Mouse (Mus musculus): Measurements from ENCODE around the gene Lifr. TPM values are rescaled to one million over a fixed set of nuclear protein-coding genes. Genes with fewer than 3 reads are reported as not detected.

Lifr gene
- polyA plus RNA-seq, 1 experiment = 23.5 TPM

DNA sequence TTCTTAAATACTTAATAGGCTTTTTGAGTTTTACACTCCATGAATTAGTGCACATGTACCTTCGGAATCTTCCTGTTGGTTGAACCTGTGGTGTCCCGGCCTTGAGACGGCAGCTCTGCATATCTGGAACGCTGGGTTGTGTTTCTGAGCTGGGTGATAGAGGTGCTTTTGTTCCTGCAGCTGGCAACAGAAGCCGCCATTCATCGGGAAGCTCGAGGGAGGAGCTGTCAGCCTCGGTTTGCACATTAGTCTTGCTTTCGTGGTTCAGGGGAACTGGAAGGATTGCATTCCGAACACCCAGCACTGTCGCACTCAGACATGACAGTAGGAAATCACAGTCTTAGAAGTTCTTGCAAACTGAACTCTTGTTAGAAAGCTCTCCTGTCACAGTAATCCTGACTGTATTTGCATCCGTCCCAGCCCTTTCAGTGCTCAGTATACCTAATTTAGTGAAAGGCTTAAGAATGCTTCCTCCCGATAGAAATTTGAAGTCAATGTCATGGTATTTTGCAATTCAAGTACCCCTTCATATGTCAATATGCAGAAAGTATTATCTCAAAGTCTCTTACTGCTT lies 103.8 kb downstream of the Lifr start:
- no peak for TF ChIP-seq CTCF (IDR thresholded peaks at IDR 0.05; ENCODE audit: borderline replicate concordance, insufficient read depth, low read length)
- no peak for TF ChIP-seq POLR2A (IDR thresholded peaks at IDR 0.05; ENCODE audit: low read depth, low read length)
- Histone ChIP-seq H3K4me3 (ENCODE audit: insufficient read depth, low read length) (no peak overlapping the region), H3K27ac (ENCODE audit: insufficient read depth, low read length) (no peak overlapping the region), H3K4me1 (ENCODE audit: control insufficient read depth, insufficient read depth, low read length) (peaks cover 4% of the 10 kb centered on the region; the same call in 1 of the 2 replicates)

DNA sequence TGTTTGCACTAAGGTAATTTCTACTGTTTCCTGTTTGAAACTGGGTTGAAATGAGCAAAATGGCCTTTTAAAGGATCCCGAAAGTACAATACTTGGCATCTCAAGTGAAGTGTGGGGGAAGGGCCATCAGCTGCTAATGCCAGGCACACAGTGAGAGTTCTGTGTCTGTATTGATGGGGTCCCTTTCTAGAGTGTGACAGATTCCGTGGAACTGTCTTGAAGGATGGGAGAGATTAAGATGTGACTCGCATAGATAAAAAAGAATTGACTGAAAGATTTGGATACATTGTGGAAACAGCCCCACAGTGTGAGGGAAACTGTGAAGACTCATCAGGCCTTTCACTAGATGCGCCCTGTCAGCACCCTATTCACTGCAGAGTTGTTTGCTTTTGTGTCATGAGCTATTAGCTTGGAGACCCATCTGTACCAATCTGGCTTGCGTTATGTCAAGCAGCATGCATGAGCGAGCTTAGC lies 104.4 kb downstream of the Lifr start:
- Histone ChIP-seq H3K4me1 (ENCODE audit: control insufficient read depth, insufficient read depth, low read length) (no peaks in the 10 kb centered on the region), H3K4me3 (ENCODE audit: insufficient read depth, low read length) (no peak overlapping the region), H3K27ac (ENCODE audit: insufficient read depth, low read length) (no peak overlapping the region)
- no peak for TF ChIP-seq POLR2A (IDR thresholded peaks at IDR 0.05; ENCODE audit: low read depth, low read length)
- TF ChIP-seq CTCF (IDR thresholded peaks at IDR 0.05; ENCODE audit: borderline replicate concordance, insufficient read depth, low read length) = no peak

DNA sequence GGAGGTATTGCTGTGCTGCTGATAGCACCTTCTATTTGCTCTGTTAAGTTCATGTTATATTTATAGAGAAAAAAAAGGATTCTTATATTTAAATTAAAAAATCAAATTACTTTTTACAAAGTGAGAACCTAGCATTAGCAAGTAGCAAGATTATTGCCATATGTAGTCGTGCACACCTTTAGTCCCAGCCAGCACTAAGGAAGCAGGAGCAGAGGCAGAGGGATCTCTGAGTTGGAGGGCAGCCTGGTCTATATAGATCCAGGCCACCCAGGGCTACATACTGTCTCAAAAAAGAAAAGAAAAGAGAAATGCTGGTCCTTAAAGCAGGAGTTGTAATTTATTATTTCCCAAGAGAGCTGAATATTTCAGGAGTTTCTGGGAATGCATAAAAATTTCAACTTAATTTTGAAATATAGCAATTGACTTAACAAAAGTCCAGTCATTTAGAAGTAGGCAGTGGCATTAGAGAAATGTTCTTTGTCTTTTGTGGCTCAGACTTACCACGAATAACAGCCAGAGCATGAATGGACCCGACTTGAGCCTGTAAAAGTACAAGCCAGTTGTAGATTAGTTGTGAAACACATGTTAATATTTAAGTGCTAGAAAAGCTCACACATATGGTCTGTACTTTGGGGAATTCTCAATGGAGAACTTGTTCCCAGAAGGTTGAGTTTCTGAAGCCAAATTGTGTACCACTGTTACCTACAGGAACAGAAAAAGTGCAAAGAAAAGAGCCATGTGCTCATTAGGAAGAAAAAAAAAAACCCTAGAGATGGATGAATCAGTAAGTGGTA lies 107.4 kb downstream of the Lifr start:
- H3K27ac ChIP-seq (ENCODE audit: insufficient read depth, low read length) = no peak overlapping the region
- TF ChIP-seq POLR2A (IDR thresholded peaks at IDR 0.05; ENCODE audit: low read depth, low read length) (no peak), CTCF (IDR thresholded peaks at IDR 0.05; ENCODE audit: borderline replicate concordance, insufficient read depth, low read length) (no peak)
- H3K4me1 ChIP-seq (ENCODE audit: control insufficient read depth, insufficient read depth, low read length) = peaks cover 7% of the 10 kb centered on the region
- no peak overlapping the region for H3K4me3 ChIP-seq (ENCODE audit: insufficient read depth, low read length)

DNA sequence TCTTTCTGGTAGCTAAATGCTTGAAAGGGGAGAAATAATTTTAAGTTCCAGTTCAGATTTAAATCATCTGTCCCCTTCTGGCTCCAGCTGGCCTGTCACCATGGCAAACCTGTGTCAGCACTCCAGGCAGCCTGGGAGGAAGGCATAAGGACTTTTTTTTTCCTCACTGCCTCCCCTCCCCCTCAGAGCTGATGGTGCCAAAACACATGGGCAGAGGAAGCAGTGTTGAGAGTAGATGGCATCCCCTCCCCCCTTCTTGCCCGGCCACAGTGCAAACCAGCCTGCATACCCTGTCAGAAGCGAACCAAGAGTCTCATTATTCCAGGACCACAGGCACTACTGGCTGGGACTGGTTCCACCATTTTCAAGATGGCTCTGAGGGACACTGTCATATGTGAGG lies 108.4 kb downstream of the Lifr start:
- no peak overlapping the region for H3K4me3 ChIP-seq (ENCODE audit: insufficient read depth, low read length)
- peaks cover 7% of the 10 kb centered on the region for H3K4me1 ChIP-seq (ENCODE audit: control insufficient read depth, insufficient read depth, low read length)
- no peak for TF ChIP-seq CTCF (IDR thresholded peaks at IDR 0.05; ENCODE audit: borderline replicate concordance, insufficient read depth, low read length)
- no peak for TF ChIP-seq POLR2A (IDR thresholded peaks at IDR 0.05; ENCODE audit: low read depth, low read length)
- H3K27ac ChIP-seq (ENCODE audit: insufficient read depth, low read length) = no peak overlapping the region

DNA sequence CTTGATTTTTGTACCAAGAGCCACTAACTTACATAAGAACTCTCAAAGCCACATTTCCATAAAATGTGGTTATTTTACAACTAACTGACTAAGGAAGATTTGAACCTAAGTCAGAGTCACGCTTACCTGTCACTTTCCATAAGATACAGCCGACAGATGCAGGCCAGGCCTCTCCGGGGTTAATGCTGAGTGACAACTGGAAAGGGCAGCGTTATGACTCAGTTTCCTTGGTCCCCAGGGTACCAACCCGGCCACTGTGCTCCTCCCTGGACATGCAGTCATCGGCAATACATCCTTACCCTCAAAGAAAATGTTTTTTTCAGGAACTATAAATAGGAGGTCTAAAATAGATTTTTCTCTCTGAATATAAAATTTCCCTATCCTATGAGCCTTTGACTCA lies 109.9 kb downstream of the Lifr start:
- peaks cover 7% of the 10 kb centered on the region for H3K4me1 ChIP-seq (ENCODE audit: control insufficient read depth, insufficient read depth, low read length)
- no peak overlapping the region for H3K4me3 ChIP-seq (ENCODE audit: insufficient read depth, low read length)
- TF ChIP-seq CTCF (IDR thresholded peaks at IDR 0.05; ENCODE audit: borderline replicate concordance, insufficient read depth, low read length) = no peak
- no peak for TF ChIP-seq POLR2A (IDR thresholded peaks at IDR 0.05; ENCODE audit: low read depth, low read length)
- H3K27ac ChIP-seq (ENCODE audit: insufficient read depth, low read length) = no peak overlapping the region

DNA sequence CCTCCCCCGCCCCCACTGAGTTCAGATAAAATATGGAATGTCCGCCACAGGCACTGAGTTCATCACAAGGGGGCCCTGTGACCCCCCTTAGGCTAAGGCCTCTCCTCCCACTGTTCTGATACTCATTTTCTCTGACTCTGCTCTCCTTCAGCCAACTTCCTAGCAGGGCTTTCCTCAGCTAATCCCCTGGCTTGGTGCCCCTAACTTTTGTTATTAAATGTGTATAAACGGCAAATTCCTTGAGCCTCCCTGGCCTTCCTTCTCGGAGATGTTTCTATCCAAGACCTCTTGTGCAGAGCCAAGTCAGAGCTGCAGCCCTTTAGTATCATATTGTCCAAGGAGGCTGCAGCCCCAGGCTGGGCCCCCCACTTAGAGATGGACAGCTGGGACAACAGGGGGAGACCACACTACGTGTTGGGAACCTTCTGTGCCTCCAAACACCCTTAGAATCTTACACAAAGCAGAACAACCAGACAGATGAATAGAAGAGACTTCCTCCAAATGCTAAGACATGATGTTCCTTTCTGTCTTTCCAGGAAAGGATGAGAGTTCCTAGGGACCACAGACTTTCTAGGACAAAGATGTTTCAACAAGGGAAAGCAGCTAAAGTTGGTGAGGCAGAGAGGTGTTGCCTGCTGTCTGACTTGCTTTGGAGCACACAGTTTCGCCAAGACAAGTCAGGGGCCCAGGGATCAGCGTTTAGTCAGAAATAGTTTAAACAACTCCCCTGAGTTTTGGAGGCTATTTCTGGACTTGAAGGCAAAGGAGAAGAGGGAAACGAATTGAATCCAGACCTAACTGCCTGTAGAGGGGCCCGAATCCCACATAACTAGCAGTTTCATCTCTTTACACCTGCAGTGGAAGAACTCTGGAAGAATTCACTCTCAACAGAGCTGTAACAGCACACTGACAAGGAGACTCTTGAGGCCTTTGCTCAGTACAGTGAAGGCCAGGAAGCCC lies 111.3 kb downstream of the Lifr start:
- Histone ChIP-seq H3K4me3 (ENCODE audit: insufficient read depth, low read length) (no peak overlapping the region), H3K27ac (ENCODE audit: insufficient read depth, low read length) (no peak overlapping the region), H3K4me1 (ENCODE audit: control insufficient read depth, insufficient read depth, low read length) (peaks cover 7% of the 10 kb centered on the region)
- TF ChIP-seq POLR2A (IDR thresholded peaks at IDR 0.05; ENCODE audit: low read depth, low read length) = no peak
- TF ChIP-seq CTCF (IDR thresholded peaks at IDR 0.05; ENCODE audit: borderline replicate concordance, insufficient read depth, low read length) = no peak

DNA sequence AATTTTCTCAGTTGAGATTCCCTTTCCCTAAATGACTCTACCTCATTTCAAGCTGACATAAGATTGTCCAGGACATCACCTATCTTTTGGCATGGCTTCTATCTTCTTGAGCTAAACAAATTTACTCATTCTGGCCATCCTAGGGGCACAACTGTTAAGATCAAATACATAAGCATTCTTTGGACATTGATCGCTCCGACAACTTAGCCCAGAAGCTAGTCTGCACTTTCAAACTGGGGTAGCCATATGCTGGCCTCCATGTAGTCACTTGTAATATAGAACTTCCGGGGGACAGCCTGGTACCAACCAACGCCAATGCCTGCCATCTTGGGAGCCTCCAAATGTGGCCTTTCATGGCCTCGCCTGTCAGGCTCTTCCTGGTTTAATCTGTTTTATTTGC lies 112.6 kb downstream of the Lifr start:
- peaks cover 7% of the 10 kb centered on the region for H3K4me1 ChIP-seq (ENCODE audit: control insufficient read depth, insufficient read depth, low read length)
- H3K27ac ChIP-seq (ENCODE audit: insufficient read depth, low read length) = no peak overlapping the region
- no peak overlapping the region for H3K4me3 ChIP-seq (ENCODE audit: insufficient read depth, low read length)
- TF ChIP-seq CTCF (IDR thresholded peaks at IDR 0.05; ENCODE audit: borderline replicate concordance, insufficient read depth, low read length) = no peak
- no peak for TF ChIP-seq POLR2A (IDR thresholded peaks at IDR 0.05; ENCODE audit: low read depth, low read length)

DNA sequence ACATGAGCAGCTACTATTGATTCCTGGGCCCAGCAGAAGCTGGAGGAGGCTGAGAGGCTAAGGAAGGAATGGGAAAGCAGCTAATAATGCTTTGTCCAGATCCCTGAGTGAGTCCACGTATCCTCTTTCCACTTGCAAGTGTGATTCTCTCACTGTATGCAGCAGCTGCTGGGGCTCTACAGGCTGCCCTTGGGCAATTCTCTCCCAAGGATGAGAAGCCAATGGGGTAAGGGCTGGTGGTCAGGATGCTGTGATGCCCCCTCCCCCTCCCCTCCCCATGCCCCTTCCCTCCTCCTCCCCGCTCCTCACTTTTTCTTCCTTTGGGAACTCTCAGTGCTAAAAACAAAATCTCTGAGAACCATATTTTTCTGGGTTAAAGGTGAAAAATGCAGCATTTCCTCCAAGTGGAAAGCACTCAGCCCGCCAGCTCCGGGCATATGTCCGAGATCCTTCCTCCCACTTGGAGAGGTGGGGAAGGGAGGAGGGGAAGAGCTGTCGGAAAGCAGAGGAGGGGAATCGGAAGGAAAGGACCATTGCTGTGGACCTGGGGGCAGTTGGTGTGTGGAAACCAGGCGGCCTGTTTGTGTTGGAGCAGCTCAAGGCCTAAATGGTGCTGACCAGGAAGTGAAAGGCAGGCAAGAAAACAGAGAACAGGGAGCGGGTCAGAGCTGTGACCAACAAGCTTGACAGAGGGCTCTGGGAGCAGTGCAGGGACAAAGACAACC lies 113.4 kb downstream of the Lifr start:
- H3K27ac ChIP-seq (ENCODE audit: insufficient read depth, low read length) = no peak overlapping the region
- TF ChIP-seq CTCF (IDR thresholded peaks at IDR 0.05; ENCODE audit: borderline replicate concordance, insufficient read depth, low read length) = no peak
- no peak for TF ChIP-seq POLR2A (IDR thresholded peaks at IDR 0.05; ENCODE audit: low read depth, low read length)
- peaks cover 7% of the 10 kb centered on the region for H3K4me1 ChIP-seq (ENCODE audit: control insufficient read depth, insufficient read depth, low read length)
- no peak overlapping the region for H3K4me3 ChIP-seq (ENCODE audit: insufficient read depth, low read length)

DNA sequence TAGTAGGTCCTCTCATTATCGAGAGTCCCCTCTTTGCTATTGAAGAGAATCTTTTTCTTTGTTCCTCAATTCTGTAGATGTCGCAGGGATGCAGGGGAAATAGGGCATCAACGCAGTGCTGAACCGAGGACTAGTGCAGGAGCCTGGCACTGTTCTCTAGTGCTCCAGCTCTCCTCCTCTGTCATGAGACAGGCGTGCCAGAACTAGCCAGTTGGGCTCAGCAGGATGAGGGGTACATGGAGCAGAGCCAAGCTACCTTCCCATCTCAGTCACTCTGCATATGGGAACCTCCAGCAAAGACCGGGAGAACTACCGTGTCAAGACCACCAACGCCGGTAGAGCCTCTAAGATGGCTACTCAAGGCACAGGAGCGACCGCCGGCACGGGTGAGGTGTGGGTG lies 114.5 kb downstream of the Lifr start:
- no peak for TF ChIP-seq POLR2A (IDR thresholded peaks at IDR 0.05; ENCODE audit: low read depth, low read length)
- no peak for TF ChIP-seq CTCF (IDR thresholded peaks at IDR 0.05; ENCODE audit: borderline replicate concordance, insufficient read depth, low read length)
- Histone ChIP-seq H3K27ac (ENCODE audit: insufficient read depth, low read length) (no peak overlapping the region), H3K4me3 (ENCODE audit: insufficient read depth, low read length) (no peak overlapping the region), H3K4me1 (ENCODE audit: control insufficient read depth, insufficient read depth, low read length) (peaks cover 7% of the 10 kb centered on the region)

All from embryonic fibroblast, embryonic 13.5 days (primary cell).